Mouse (Mus musculus) brain, adult 10 weeks (tissue): ENCODE measurements around the gene Prkar2b. TPM values are rescaled to one million over a fixed set of nuclear protein-coding genes. Genes with fewer than 3 reads are reported as not detected.

Experiments used
- polyA plus RNA-seq: library from polyadenylated mRNA; stranded (reverse); fragments of 350-450 nt; fragmentation: Illumina TruSeq; extraction: RNeasy Lipid Tissue Mini Kit (QIAGEN cat#74804); gene quantifications from one replicate; pipeline ENCODE4 v1.2.3, GENCODE M21; 2015; ENCODE audit warnings: low read depth, low replicate concordance

Prkar2b gene
- 52.1 TPM for polyA plus RNA-seq

DNA sequence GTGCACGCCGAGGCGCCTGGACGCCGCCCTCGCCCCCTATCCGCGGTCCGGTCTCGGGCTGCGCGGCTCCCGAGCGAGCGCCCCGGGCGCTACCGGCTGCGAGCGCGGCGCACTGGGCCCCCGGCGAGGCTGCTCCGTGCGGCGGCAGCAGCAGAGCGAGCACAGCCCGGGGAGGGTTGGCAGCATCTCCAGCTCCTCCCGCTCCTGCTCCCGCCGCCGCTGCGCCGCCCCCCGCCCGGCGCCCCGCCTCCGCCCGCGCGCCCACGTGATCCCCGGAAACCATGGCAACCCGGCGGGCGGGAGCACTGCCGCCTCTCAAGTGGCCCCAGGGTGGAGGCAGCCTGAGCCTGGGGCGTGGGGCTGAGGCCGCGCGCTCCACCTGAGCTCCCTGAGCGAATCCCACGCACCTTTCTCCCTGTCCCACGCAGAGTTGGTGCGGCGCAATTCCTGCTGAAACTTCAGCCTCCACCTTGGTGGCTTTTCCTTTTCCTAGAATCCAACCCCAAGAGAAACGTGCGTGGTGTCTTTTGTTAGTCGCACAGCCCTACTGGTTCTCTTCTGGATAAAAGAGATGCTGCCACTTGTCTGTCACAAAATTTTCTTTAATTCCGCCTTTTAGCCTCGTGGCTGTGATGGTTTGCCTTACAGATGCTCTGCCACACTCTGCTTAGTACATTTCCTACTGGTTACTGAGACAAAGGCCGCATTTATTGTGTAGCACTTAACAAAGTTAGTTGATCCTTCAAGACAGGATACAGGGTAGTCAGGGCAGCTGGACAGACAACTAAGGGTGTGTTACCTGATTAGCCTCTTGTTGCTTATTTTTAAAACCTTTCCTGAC lies at the start of gene Prkar2b:
TSS of gene Prkar2b (minus strand) at position 207 of the 841 bp plus-strand sequence.

GRCm38 (mm10) chr12:31949759-31950658 lies 111.1 kb downstream of the Prkar2b start, which contains the start of gene Hbp1:
TSS of gene Hbp1 (minus strand) at chr12:31950535.

Other genes with a start within 250 kb of the Prkar2b start
- gene Hbp1, start 110.8 kb downstream of the Prkar2b start, polyA plus RNA-seq = 30.8 TPM
- 1.8 TPM for gene Pik3cg, start 147.4 kb upstream of the Prkar2b start, polyA plus RNA-seq